Mouse (Mus musculus) Muller cell, postnatal 12 days (primary cell): ENCODE measurements at regions not wholly inside any gene's neighbourhood (a gene's known extent, or its start where the extent isn't known, plus 50 kb on each side); places are given as distances from the start of the nearest gene placed in this dataset.

Source experiments
- DNase-seq: peaks from one replicate; pipeline ENCODE4 v3.0.0-alpha.2; 2015; ENCODE audit errors: inconsistent ontology term

GRCm38 (mm10) chr19:24622776-24623175 lies 51.0 kb upstream of the Tmem252 start:
- DNase-seq: no peak

DNA sequence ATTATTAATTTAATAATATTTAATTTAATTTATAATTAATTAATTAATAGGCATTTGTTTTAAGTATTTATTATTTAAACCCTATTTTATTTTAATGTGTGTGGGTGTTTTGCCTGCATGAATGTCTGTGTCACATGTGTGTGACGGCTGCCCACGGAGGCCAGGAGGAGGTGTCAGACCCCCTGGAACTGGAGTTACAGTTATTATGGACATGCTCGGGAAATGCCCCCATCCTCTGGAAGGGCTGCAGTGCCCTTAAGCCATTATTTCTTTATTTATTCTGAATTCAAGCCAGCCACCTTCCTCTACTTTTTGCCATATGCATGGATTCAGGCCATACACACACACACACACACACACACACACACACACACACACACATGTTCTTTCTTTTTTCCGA lies 51.5 kb upstream of the Tmem252 start:
- no peak for DNase-seq

DNA sequence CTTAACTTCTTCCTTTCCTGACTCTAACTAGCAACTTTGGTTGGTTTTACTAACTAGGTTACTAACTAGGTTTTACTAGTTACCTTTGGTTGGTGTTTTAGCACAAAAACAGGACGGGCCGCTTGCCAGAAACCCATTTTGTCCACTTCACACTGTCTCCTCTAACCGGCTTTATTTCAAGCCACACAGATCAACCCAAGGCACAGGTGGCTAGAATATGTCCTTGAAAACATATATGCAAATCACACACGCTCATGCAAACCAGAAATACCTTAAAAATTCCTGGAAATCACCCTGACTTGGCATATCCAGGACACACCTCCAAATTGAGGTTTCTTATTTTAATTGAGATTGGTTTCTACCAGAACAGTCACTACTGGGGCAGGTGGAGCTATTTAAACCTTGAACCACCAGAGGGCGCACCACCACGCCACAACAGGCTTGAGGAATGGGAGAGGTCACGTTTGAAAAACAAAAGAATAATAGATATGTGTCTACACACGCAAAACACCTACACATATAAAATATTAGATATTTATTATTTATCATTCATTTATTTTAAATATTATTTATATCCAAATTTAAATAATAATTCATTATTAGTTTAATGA lies 52.1 kb upstream of the Tmem252 start:
- DNase-seq: peak; percentile 53

GRCm38 (mm10) chr19:24615762-24616310 lies 58.0 kb upstream of the Tmem252 start:
- peak; percentile 39 for DNase-seq

GRCm38 (mm10) chr19:24607884-24608283 lies 52.2 kb upstream of the Pip5k1b start:
- DNase-seq: no peak

DNA sequence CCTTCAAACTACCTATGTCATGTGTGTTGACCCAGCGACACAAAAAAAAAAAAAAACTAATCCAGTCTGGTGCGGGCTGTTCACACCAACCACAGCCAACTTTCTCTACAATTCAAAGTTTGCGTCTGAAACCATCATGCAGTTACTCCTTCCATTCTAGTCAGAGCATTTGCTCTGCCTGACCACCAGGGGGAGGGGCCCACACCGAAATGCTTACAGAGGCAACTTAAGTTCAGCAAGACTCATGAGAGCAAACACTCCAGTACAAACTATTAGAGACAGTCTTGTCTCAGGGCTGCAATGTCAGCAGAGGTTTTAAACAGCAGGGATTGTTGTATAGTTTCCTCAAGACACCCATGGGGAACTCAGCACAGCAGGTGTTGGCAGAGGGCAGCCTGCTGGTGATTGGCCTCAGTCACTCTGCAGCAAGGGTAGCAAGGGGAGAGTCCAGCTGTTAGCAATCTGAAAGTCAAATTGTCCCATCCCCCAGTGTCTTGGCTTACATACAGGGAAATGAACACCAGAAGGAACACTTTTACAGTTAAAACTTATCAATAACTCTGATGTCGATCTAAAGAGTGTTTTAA lies 50.8 kb upstream of the Pip5k1b start:
- no peak for DNase-seq
